Mouse (Mus musculus) lung, postnatal 36 days (tissue): ENCODE results near the gene Vmn1r189.
A peak's percentile ranks its signal among the peaks of the same experiment; 100 is the strongest.
"Not testable (repeated sequence)": the region's sequence is repeated elsewhere in the genome, so short reads cannot be mapped to it uniquely, and the experiment has no call there.

Source experiments
- DNase-seq: peaks from one replicate; pipeline ENCODE4 v3.0.0; 2022; ENCODE audit warnings: mixed read lengths

The Vmn1r189 gene

GRCm38 (mm10) chr13:22105724-22106123 lies at the start of gene Vmn1r189:
TSS of gene Vmn1r189 (minus strand) at chr13:22105824.
- not testable (repeated sequence) for DNase-seq

DNA sequence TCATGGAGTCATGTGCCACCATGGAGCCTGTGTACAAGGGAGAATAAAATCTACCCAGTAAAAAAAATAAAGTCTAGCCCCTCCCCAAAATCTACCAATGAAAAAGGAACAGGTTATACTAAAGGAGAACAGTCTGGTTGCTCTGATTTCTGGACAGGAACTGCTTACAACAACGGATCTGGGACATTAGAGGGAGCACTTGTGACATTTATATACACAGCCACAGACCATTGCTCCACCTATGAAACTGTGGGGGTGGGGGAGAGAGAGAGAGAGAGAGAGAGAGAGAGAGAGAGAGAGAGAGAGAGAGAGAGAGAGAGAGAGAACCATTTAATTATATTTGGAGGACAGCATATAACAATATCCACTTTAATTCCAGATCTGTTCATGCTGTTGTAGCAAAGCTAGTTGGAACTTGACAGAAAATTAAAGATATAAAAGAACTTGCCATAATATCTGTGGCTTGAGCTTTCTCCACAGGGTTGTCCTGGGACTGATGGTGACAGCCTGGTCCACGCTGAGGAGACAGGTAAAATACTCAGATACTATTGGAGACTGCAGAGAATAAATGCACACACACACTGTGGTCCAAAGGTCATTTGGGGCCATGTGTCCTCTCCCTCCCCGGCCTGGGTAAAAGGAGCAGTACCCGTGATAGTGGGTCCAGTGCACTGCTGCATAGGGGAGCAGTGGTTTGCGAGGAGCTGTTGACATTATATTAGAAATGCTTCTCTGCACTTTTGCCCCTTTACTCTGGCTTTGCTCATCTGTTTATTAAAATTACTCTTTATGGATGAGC lies 31.1 kb upstream of the Vmn1r189 start:
- DNase-seq = not testable (repeated sequence)

- DNase-seq = not testable (repeated sequence)
Observed at GRCm38 (mm10) chr13:22084140-22084539, 21.5 kb downstream of the Vmn1r189 start, which contains the start of gene Vmn1r188. TSS of gene Vmn1r188 (plus strand) at chr13:22084440.

- no peak for DNase-seq
Observed at GRCm38 (mm10) chr13:22063468-22063867, 42.2 kb downstream of the Vmn1r189 start.

DNA sequence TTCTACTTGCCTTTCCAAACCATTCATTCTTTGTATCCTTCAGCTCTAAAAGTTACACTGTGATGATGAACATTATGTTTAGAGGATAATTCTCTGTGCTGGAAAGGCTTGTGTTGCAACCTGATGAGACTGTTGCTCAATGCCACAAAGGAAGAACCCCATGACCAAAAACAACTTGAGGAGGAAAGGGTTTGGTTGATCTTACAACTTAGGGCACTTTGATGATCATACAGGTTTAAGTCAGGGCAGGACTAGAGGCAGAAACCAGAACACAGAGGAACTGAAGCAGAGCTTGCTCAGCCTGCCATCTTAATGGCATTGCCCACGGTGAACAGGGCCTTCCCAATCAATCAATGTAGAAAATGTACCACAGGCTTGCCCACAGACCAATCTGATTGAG lies 44.2 kb downstream of the Vmn1r189 start:
- no peak for DNase-seq

DNA sequence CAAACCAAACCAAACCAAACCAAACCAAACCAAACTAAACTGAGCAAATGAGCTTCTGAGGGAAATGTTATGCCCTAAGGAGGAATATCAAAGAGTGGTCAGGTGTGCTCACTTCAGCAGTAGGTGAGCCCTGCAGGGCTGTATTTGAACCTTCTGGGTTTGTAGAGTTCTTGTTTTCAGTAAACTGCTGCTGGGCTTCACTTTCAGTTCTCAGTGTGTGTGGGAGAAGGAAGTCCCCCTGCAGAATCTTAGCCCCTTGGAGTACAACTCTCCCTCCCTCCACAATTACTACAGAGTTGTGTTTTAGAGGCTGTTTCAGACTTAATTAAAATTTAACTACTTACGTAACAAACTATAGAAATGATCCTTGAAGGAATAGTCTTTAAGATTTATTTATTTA lies 51.9 kb downstream of the Vmn1r189 start:
- no peak for DNase-seq

DNA sequence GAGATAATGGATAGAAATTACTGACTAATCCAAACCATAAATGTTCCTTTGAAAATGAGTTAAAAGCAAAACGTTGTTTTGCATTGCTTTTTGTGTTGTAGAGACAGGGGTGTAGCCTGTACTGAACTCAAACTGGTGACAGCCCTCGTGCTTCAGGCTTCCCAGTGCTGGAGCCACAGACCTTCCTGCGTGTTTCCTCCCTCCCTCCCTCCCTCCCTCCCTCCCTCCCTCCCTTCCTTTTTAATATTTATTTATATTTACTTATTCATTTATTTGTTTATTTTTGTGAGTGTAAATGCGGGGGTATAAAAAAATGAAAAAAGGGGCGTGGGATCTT lies 54.1 kb downstream of the Vmn1r189 start:
- DNase-seq = no peak

DNA sequence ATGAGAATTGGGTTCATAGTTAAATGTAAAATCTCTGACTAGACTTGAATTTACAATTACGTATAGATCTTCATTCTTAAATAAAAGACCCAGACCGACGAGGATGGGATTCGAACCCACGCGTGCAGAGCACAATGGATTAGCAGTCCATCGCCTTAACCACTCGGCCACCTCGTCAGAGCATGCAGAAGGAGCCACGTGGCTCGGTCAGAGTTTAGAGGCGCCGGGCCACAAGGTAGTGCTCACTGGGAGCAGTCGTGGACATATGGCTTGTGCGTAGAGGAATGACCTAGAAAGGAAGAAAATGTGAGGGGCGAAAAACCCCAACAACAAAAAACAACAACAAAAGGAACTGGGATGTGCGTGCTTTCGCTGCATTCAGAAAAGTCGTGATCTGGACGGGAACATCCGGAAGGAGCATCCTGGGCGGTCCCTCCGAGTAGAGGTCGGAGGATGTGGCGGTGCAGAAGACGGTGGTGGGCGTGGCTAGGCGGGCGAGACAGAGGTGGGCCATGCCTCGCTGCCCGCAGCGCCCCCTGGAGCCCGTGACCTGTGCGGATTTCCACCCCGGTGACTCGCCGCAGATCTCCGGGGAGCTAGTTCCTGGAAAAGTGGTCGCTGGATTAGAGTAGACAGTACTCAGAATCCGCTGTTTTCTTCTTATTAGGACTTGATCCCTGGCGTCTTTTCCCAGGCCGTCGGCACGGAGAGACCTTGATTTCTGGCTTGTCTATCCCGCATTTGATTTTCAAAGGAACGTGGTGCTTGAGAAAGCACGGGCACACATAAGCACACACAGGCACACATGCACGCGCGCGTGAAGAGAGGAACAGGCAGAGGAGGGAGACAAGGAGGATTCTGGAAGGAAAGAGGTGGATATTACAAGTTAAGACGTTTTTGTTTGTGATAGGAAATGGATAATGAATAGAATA lies 54.8 kb downstream of the Vmn1r189 start:
- DNase-seq = peak; percentile 94
